Mouse (Mus musculus) layer of hippocampus, adult 9-11 months (tissue): ENCODE results near the gene Aadat.
A peak's percentile ranks its signal among the peaks of the same experiment; 100 is the strongest.
"Not testable (repeated sequence)": the region's sequence is repeated elsewhere in the genome, so short reads cannot be mapped to it uniquely, and the experiment has no call there.

Source experiments
- DNase-seq: peaks from one replicate; pipeline ENCODE4 v3.0.0; 2022

Aadat gene

GRCm38 (mm10) chr8:60505653-60506521 lies at the start of gene Aadat:
Gene Aadat (plus strand): TSS chr8:60505932.
- peak; percentile 77 for DNase-seq

DNA sequence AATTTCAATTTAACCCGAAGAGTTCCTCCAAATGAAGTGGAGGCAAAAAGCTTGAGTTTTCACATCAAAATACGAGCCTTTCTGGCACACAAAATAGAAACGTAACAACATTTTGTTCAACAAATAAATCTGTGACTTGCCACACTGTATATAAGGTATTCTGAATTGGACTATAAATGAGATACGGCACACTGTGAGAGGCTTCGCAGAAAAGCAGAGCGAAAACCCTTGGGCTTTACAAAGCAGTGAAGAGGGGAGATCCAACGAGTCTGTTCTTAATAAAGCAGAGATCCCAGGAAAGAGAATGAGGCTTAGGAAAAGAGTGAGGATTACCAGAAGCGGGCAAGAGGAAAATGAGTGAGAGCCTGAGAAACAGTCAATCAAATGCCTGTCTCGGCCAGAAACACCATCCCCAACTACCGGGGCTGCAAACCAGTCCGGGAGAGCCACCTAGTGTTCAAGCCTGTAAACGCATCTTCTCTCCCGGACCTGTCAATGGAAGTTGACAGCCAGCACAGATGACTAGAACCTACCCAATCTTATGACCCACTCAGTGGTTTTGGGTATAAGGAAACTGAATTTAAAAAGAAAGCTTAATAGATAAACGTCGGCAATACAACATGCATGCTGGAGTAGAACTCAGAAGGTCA lies 38.9 kb upstream of the Aadat start:
- peak; percentile 73 for DNase-seq

DNA sequence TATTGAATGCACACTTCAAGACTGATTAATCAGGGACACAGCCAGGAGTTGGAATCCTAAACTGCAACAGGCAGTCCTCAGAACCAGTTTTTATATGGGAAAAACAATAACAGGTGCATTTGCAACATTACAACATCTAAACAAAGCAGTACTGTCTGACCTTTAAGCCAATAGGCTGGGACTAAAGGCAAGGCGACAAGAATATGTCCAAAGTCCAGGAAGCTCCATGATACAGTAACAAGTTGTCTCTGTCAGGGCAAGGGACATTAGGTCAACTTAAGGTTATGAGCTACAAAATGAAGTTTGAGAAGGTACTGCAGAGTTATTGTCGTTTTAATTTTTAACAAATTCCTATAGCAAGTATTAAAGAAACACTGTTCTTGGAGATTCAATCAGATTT lies 15.6 kb upstream of the Aadat start:
- DNase-seq: no peak

- DNase-seq: no peak
Measured at GRCm38 (mm10) chr8:60491871-60492270, 13.9 kb upstream of the Aadat start.

DNA sequence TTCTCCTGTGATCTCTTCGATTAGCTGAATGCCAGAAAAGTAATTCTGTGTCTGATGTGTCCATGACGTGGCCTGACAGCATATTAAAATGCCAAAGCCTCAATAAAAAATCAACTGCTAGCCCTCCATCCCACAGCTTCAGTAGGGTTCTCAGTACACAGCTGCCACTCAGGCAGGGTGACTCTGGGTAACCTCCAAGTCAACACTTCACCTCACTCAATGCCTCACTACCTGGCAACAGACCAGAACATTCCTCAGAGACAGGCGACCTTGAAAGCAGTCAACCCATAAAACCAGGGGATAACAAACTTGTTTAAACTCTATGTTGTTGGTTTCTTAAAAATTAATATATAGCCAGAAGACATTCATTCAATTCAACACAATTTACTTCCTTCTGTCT lies 13.3 kb upstream of the Aadat start:
- DNase-seq: no peak

GRCm38 (mm10) chr8:60494606-60495005 lies 11.1 kb upstream of the Aadat start:
- DNase-seq: no peak

- not testable (repeated sequence) for DNase-seq
Measured at GRCm38 (mm10) chr8:60495046-60495445, 10.7 kb upstream of the Aadat start.

GRCm38 (mm10) chr8:60503098-60503497 lies 2.6 kb upstream of the Aadat start, which contains the start of gene Gm10283:
Gene Gm10283 (minus strand): TSS chr8:60503198.
- DNase-seq: no peak

GRCm38 (mm10) chr8:60518286-60518685 lies 12.6 kb downstream of the Aadat start:
- DNase-seq: no peak

DNA sequence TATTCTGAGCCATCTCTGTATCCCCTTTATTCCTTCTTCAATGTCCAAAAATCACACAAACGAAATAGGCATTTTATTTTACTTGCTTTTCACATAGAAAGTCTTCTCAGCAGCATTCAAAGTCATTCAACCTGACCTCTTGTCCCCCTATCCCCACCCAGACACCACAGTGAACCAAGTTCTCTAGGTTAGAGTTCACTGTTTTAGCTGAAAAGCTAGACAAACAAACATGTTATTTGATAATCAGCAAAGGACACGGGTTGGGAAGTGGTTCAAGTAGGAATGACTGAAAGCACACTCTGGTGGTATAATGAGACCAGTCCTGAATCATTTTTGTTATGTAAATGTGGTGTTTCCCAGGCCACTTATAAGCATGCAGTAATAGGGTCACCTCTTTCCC lies 29.2 kb downstream of the Aadat start:
- DNase-seq: no peak

DNA sequence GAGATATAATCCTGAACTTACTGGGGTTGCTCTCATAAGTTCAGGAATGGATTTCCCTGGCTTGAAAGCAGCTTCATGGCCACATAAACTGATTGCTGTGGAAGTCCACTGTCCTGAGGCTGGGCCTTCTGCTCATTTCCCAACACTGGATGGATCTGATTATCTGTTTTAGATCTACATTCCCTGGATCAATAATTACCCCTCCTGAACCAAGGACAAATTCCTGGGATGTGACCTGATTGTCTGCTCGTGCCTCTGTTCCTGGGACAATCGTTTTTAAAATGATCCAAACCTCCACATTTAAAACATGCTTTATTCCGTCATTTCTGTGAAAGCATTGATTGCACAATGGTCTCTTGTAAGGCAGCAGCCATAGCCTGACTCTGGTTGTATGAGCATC lies 61.1 kb downstream of the Aadat start:
- no peak for DNase-seq

DNA sequence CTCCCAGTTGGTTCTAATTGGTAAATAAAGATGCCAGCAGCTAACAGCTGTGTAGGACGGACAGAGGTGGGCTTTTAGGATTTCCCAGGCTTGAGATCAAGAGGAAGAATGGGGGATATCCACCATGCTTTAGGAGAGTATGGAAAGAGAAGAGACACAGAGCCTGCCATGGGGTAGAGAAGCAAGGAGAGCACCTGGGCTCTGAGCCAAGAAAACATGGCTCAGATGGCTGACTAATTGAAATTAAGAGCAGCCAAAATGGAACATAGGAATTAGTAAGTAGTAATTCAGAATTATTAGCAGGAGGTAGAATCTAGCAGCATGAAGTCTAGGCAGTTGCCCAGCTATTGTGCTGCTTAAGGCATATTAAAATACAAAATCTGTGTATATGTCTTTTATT lies 71.5 kb downstream of the Aadat start:
- peak; percentile 4 for DNase-seq

DNA sequence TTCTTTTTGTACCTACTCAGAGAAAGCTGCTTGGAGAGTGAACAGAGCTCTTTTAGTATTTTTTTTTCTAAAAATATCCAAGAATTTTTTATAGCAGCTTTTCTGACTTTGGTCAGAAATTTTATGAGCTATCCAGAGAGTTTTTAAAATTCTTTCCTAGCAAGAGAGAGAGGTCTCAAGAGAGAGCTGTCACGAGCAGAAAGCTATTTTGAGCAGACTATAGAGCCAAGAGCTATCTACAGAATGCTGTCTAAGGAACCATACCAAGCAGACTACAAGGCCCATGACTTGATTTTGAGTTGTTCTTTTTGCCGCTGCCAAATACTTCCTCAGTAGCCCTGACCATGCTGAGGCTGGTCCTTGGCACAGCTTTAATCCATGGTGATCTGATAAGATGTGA lies 77.6 kb downstream of the Aadat start:
- DNase-seq: no peak

DNA sequence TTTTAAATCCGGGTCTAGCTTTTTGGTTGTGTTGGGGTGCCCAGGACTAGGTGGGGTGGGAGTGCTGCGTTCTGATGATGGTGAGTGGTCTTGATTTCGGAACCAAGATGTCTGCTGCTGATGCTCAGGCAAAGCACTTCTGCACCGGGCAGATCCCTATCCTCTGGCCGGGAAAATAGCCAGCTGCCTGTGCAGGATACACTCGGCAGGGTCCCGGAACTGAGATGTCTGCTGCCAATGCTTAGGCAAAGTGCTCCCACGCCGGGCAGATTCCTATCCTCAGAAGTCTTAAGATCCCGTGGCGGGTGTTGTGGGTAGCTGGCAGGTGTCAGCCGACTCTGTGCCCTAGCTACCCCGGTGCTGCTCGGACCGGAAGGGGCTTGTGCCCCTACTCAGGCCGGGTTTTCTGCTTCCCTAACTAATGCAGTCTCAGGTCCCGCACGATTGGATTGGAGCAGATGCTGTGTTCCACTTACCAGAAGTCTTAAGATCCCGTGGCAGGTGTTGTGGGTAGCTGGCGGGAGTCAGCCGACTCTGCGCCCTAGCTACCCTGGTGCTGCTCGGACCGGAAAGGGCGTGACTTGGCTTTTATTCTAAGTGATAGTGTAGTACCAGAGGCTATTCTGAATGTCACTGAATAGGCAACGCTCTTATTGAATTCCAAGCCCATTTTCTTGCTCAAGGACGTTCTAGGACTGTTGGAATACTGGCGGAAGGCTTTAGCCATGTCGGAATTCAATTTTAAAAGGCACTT lies 85.8 kb downstream of the Aadat start:
- not testable (repeated sequence) for DNase-seq

DNA sequence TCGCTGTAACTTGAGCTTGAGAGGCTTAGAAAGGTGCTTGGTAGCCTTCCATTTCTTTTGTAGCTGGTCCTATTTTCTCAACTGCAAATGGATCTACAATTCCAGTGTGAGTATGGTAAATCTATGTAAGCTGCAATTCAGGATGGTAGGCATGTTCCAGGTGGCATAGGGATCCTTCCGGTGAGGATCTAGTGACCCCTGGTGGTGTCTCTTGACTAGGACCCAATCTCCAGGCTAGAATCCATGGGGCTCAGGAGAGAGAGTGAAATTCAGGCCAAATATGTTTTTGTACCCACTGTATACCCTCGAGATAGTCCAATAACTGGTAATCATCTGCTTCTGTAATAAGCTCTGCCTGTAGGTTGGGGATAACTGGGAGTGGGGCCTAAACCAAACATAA lies 89.0 kb downstream of the Aadat start:
- DNase-seq: peak; percentile 13
